Mouse (Mus musculus): ENCODE data around the gene Lrch3. TPM values are rescaled to one million over a fixed set of nuclear protein-coding genes. Genes with fewer than 3 reads are reported as not detected.

The Lrch3 gene
- polyA plus RNA-seq, 1 experiment from 2014 or later = 15.3 TPM

GRCm38 (mm10) chr16:32951074-32951473 lies 37.2 kb downstream of the Lrch3 start:
- H3K9ac ChIP-seq = no peak overlapping the region
- no peaks in the 10 kb centered on the region for H3K36me3 ChIP-seq
- no peaks in the 10 kb centered on the region for H3K9me3 ChIP-seq
- no peaks in the 10 kb centered on the region for H3K27me3 ChIP-seq (replicated peaks)
- H3K4me2 ChIP-seq (replicated peaks) = no peak overlapping the region
- WGBS = 85% methylated on average over 2 of the region's 2 CpGs
- no peaks in the 10 kb centered on the region for H3K4me1 ChIP-seq (replicated peaks)
- H3K4me3 ChIP-seq (replicated peaks) = no peak overlapping the region
- H3K27ac ChIP-seq = no peak overlapping the region
- no peak for ATAC-seq

- WGBS = 62% methylated on average over 5 of the region's 5 CpGs
- H3K4me2 ChIP-seq (replicated peaks) = no peak overlapping the region
- no peaks in the 10 kb centered on the region for H3K36me3 ChIP-seq
- no peak overlapping the region for H3K27ac ChIP-seq
- H3K9me3 ChIP-seq = no peaks in the 10 kb centered on the region
- H3K4me1 ChIP-seq (replicated peaks) = no peaks in the 10 kb centered on the region
- H3K9ac ChIP-seq = no peak overlapping the region
- H3K4me3 ChIP-seq (replicated peaks) = no peak overlapping the region
- no peak for ATAC-seq
- H3K27me3 ChIP-seq (replicated peaks) = no peaks in the 10 kb centered on the region
Observed at GRCm38 (mm10) chr16:32953806-32954205, 39.9 kb downstream of the Lrch3 start.

- no peak overlapping the region for H3K4me2 ChIP-seq (replicated peaks)
- no peak overlapping the region for H3K27ac ChIP-seq
- ATAC-seq = no peak
- no peaks in the 10 kb centered on the region for H3K9me3 ChIP-seq
- no peaks in the 10 kb centered on the region for H3K27me3 ChIP-seq (replicated peaks)
- 57% methylated on average over 5 of the region's 6 CpGs for WGBS
- no peak overlapping the region for H3K4me3 ChIP-seq (replicated peaks)
- H3K36me3 ChIP-seq = 0 out of 2 replicates have a peak, but pooled peaks cover under 1% of the 10 kb centered on the region
- no peaks in the 10 kb centered on the region for H3K4me1 ChIP-seq (replicated peaks)
- H3K9ac ChIP-seq = no peak overlapping the region
Observed at GRCm38 (mm10) chr16:32954304-32954703, 40.4 kb downstream of the Lrch3 start.

- Histone ChIP-seq H3K27me3 (replicated peaks) (no peaks in the 10 kb centered on the region), H3K36me3 (0 out of 2 replicates have a peak, but pooled peaks cover 8% of the 10 kb centered on the region), H3K4me1 (replicated peaks) (no peaks in the 10 kb centered on the region), H3K4me2 (replicated peaks) (no peak overlapping the region), H3K9me3 (no peaks in the 10 kb centered on the region), H3K27ac (no peak overlapping the region), H3K9ac (no peak overlapping the region), H3K4me3 (replicated peaks) (no peak overlapping the region)
- no peak for ATAC-seq
- WGBS = 66% methylated on average over 5 of the region's 5 CpGs
Observed at GRCm38 (mm10) chr16:32956889-32957288, 43.0 kb downstream of the Lrch3 start.

GRCm38 (mm10) chr16:32972535-32972934 lies 58.6 kb downstream of the Lrch3 start:
- H3K9ac ChIP-seq = no peak overlapping the region
- no peak for ATAC-seq
- no peaks in the 10 kb centered on the region for H3K9me3 ChIP-seq
- H3K4me2 ChIP-seq (replicated peaks) = no peak overlapping the region
- H3K4me1 ChIP-seq (replicated peaks) = no peaks in the 10 kb centered on the region
- H3K27me3 ChIP-seq (replicated peaks) = no peaks in the 10 kb centered on the region
- H3K4me3 ChIP-seq (replicated peaks) = no peak overlapping the region
- peaks cover 9% of the 10 kb centered on the region; the same call in 1 of the 2 replicates for H3K36me3 ChIP-seq
- 68% methylated on average over 5 of the region's 5 CpGs for WGBS
- no peak overlapping the region for H3K27ac ChIP-seq

- no peaks in the 10 kb centered on the region for H3K9me3 ChIP-seq
- no peaks in the 10 kb centered on the region for H3K4me1 ChIP-seq (replicated peaks)
- H3K4me3 ChIP-seq (replicated peaks) = no peak overlapping the region
- no peak for ATAC-seq
- no peak overlapping the region for H3K9ac ChIP-seq
- WGBS = 78% methylated on average over 2 of the region's 2 CpGs
- no peak overlapping the region for H3K4me2 ChIP-seq (replicated peaks)
- H3K36me3 ChIP-seq = peaks cover 9% of the 10 kb centered on the region; the same call in 1 of the 2 replicates
- H3K27ac ChIP-seq = no peak overlapping the region
- H3K27me3 ChIP-seq (replicated peaks) = no peaks in the 10 kb centered on the region
Observed at GRCm38 (mm10) chr16:32973047-32973446, 59.1 kb downstream of the Lrch3 start.

- Histone ChIP-seq H3K9me3 (no peaks in the 10 kb centered on the region), H3K27me3 (replicated peaks) (no peaks in the 10 kb centered on the region), H3K36me3 (peaks cover 8% of the 10 kb centered on the region; the same call in 1 of the 2 replicates), H3K27ac (no peak overlapping the region), H3K4me3 (replicated peaks) (no peak overlapping the region), H3K9ac (no peak overlapping the region), H3K4me2 (replicated peaks) (no peak overlapping the region), H3K4me1 (replicated peaks) (no peaks in the 10 kb centered on the region)
- 79% methylated on average over 1 of the region's 1 CpGs for WGBS
- no peak for ATAC-seq
Observed at GRCm38 (mm10) chr16:32980227-32980626, 66.3 kb downstream of the Lrch3 start.

- no peak overlapping the region for H3K4me2 ChIP-seq (replicated peaks)
- no peaks in the 10 kb centered on the region for H3K9me3 ChIP-seq
- no peak overlapping the region for H3K4me3 ChIP-seq (replicated peaks)
- H3K36me3 ChIP-seq = peaks cover 7% of the 10 kb centered on the region; the same call in 1 of the 2 replicates
- ATAC-seq = no peak
- H3K27me3 ChIP-seq (replicated peaks) = no peaks in the 10 kb centered on the region
- no peak overlapping the region for H3K9ac ChIP-seq
- H3K27ac ChIP-seq = no peak overlapping the region
- WGBS = 94% methylated on average over 4 of the region's 4 CpGs
- H3K4me1 ChIP-seq (replicated peaks) = no peaks in the 10 kb centered on the region
Observed at GRCm38 (mm10) chr16:32981405-32981804, 67.5 kb downstream of the Lrch3 start.

- H3K36me3 ChIP-seq = peaks cover 9% of the 10 kb centered on the region; the same call in 1 of the 2 replicates
- WGBS = 86% methylated on average over 2 of the region's 2 CpGs
- H3K27ac ChIP-seq = no peak overlapping the region
- no peak overlapping the region for H3K9ac ChIP-seq
- H3K9me3 ChIP-seq = no peaks in the 10 kb centered on the region
- no peaks in the 10 kb centered on the region for H3K27me3 ChIP-seq (replicated peaks)
- no peak for ATAC-seq
- H3K4me3 ChIP-seq (replicated peaks) = no peak overlapping the region
- H3K4me2 ChIP-seq (replicated peaks) = no peak overlapping the region
- H3K4me1 ChIP-seq (replicated peaks) = no peaks in the 10 kb centered on the region
Observed at GRCm38 (mm10) chr16:32984631-32985030, 70.7 kb downstream of the Lrch3 start.

- H3K4me2 ChIP-seq (replicated peaks) = no peak overlapping the region
- H3K9ac ChIP-seq = no peak overlapping the region
- ATAC-seq = no peak
- H3K27ac ChIP-seq = no peak overlapping the region
- no peaks in the 10 kb centered on the region for H3K27me3 ChIP-seq (replicated peaks)
- no peaks in the 10 kb centered on the region for H3K9me3 ChIP-seq
- H3K36me3 ChIP-seq = peaks cover 5% of the 10 kb centered on the region; the same call in 1 of the 2 replicates
- H3K4me3 ChIP-seq (replicated peaks) = no peak overlapping the region
- WGBS = 87% methylated on average over 5 of the region's 5 CpGs
- H3K4me1 ChIP-seq (replicated peaks) = no peaks in the 10 kb centered on the region
Observed at GRCm38 (mm10) chr16:32992158-32992557, 78.3 kb downstream of the Lrch3 start.

- no peak overlapping the region for H3K4me2 ChIP-seq (replicated peaks)
- H3K27me3 ChIP-seq (replicated peaks) = no peaks in the 10 kb centered on the region
- H3K9me3 ChIP-seq = no peaks in the 10 kb centered on the region
- peaks cover 18% of the 10 kb centered on the region; the same call in 1 of the 2 replicates for H3K36me3 ChIP-seq
- no peak overlapping the region for H3K4me3 ChIP-seq (replicated peaks)
- no peak for ATAC-seq
- no peak overlapping the region for H3K9ac ChIP-seq
- H3K27ac ChIP-seq = no peak overlapping the region
- WGBS = 43% methylated on average over 9 of the region's 9 CpGs
- H3K4me1 ChIP-seq (replicated peaks) = no peaks in the 10 kb centered on the region
Observed at GRCm38 (mm10) chr16:33005216-33005615, 91.3 kb downstream of the Lrch3 start.

GRCm38 (mm10) chr16:33006888-33007287 lies 93.0 kb downstream of the Lrch3 start:
- H3K27ac ChIP-seq = no peak overlapping the region
- no peak overlapping the region for H3K4me2 ChIP-seq (replicated peaks)
- no peak overlapping the region for H3K4me3 ChIP-seq (replicated peaks)
- no peak overlapping the region for H3K9ac ChIP-seq
- H3K9me3 ChIP-seq = no peaks in the 10 kb centered on the region
- H3K27me3 ChIP-seq (replicated peaks) = no peaks in the 10 kb centered on the region
- peaks cover 21% of the 10 kb centered on the region; the same call in 1 of the 2 replicates for H3K36me3 ChIP-seq
- WGBS = 90% methylated on average over 7 of the region's 7 CpGs
- ATAC-seq = no peak
- H3K4me1 ChIP-seq (replicated peaks) = no peaks in the 10 kb centered on the region

GRCm38 (mm10) chr16:33007436-33007835 lies 93.5 kb downstream of the Lrch3 start:
- Histone ChIP-seq H3K4me3 (replicated peaks) (no peak overlapping the region), H3K9ac (no peak overlapping the region), H3K27me3 (replicated peaks) (no peaks in the 10 kb centered on the region), H3K36me3 (peaks cover 23% of the 10 kb centered on the region; the same call in 1 of the 2 replicates), H3K4me1 (replicated peaks) (no peaks in the 10 kb centered on the region), H3K9me3 (no peaks in the 10 kb centered on the region), H3K27ac (no peak overlapping the region), H3K4me2 (replicated peaks) (no peak overlapping the region)
- no peak for ATAC-seq
- 92% methylated on average over 7 of the region's 7 CpGs for WGBS
